Mouse (Mus musculus) CH12F3 (cell line): ENCODE results near the gene Pnpla6.

Experiments
- in situ Hi-C: fragments of 300-500 bp; cut with MboI; formaldehyde crosslinking; loops from 2 replicates; pipeline ENCODE4 v1.14.3; 2020; ENCODE audit warnings: low sequenced_read_pairs

Pnpla6 gene

GRCm38 (mm10) chr8:3515260-3515671, at the start of gene Pnpla6:
Pnpla6 (plus strand) TSS chr8:3515384.
- in situ Hi-C loops: no loop called here

- in situ Hi-C loops: no loop called here
Observed at GRCm38 (mm10) chr8:3467006-3467885, 47.9 kb upstream of the Pnpla6 start, which contains the start of gene Pex11g. Pex11g (minus strand) TSS chr8:3467680.

- in situ Hi-C loops: no loop called here
Observed at GRCm38 (mm10) chr8:3467886-3468545, 47.2 kb upstream of the Pnpla6 start.

- in situ Hi-C loops: no loop called here
Observed at GRCm38 (mm10) chr8:3468838-3469237, 46.3 kb upstream of the Pnpla6 start.

- in situ Hi-C loops: no loop called here
Observed at GRCm38 (mm10) chr8:3470562-3470961, 44.6 kb upstream of the Pnpla6 start, which contains the start of gene Tex45. Tex45 (plus strand) TSS chr8:3470862.

GRCm38 (mm10) chr8:3475715-3476429, 39.3 kb upstream of the Pnpla6 start:
- in situ Hi-C loops: no loop called here

GRCm38 (mm10) chr8:3480221-3480785, 34.9 kb upstream of the Pnpla6 start:
- in situ Hi-C loops: no loop called here

- in situ Hi-C loops: no loop called here
Observed at GRCm38 (mm10) chr8:3481605-3482004, 33.6 kb upstream of the Pnpla6 start.

- in situ Hi-C loops: no loop called here
Observed at GRCm38 (mm10) chr8:3482240-3482740, 32.9 kb upstream of the Pnpla6 start.

- in situ Hi-C loops: no loop called here
Observed at GRCm38 (mm10) chr8:3483546-3483945, 31.6 kb upstream of the Pnpla6 start.

GRCm38 (mm10) chr8:3485192-3485591, 30.0 kb upstream of the Pnpla6 start:
- in situ Hi-C loops: no loop called here

- in situ Hi-C loops: no loop called here
Observed at GRCm38 (mm10) chr8:3492901-3493844, 22.0 kb upstream of the Pnpla6 start, which contains the start of gene Zfp358. Zfp358 (plus strand) TSS chr8:3493138.

- in situ Hi-C loops: no loop called here
Observed at GRCm38 (mm10) chr8:3493845-3494208, 21.4 kb upstream of the Pnpla6 start.

- in situ Hi-C loops: no loop called here
Observed at GRCm38 (mm10) chr8:3495578-3496427, 19.4 kb upstream of the Pnpla6 start.

GRCm38 (mm10) chr8:3496428-3496748, 18.8 kb upstream of the Pnpla6 start:
- in situ Hi-C loops: no loop called here

GRCm38 (mm10) chr8:3498583-3498982, 16.6 kb upstream of the Pnpla6 start:
- in situ Hi-C loops: no loop called here

GRCm38 (mm10) chr8:3499751-3500150, 15.4 kb upstream of the Pnpla6 start:
- in situ Hi-C loops: no loop called here

- in situ Hi-C loops: no loop called here
Observed at GRCm38 (mm10) chr8:3500235-3501090, 14.7 kb upstream of the Pnpla6 start, which contains the start of gene Mcoln1. Mcoln1 (plus strand) TSS chr8:3500457.
